Mouse (Mus musculus) G1E-ER4 (cell line): ENCODE data around the gene Gm21725. TPM values are rescaled to one million over a fixed set of nuclear protein-coding genes. Genes with fewer than 3 reads are reported as not detected.
"Not testable (repeated sequence)": the region's sequence is repeated elsewhere in the genome, so short reads cannot be mapped to it uniquely, and the experiment has no call there.

Source experiments
- GATA1 ChIP-seq: IDR thresholded peaks from one replicate; pipeline ENCODE4 v1.8.0; 2012; ENCODE audit warnings: low read length, inconsistent platforms
- polyA plus RNA-seq: library from polyadenylated mRNA; stranded (reverse); fragments of >175 nt; gene quantifications from 2 replicates; pipeline ENCODE4 v1.2.3, GENCODE M21; 2012

The Gm21725 gene
- polyA plus RNA-seq: not detected in 2 replicates

- TF ChIP-seq GATA1: not testable (repeated sequence)
These were observed at the start of gene Gm21725 for GRCm38 (mm10) chrY:13348963-13349362. Gm21725 (minus strand) TSS chrY:13349063.

Other genes with a start within 250 kb of the Gm21725 start
- gene Gm21891, start 215.6 kb downstream of the Gm21725 start, polyA plus RNA-seq: not detected in 2 replicates
- gene Gm21425, start 187.1 kb downstream of the Gm21725 start, polyA plus RNA-seq: not detected in 2 replicates
- gene Gm21828, start 125.1 kb downstream of the Gm21725 start, polyA plus RNA-seq: not detected in 2 replicates
- not detected in 2 replicates for gene Gm21440, start 96.7 kb downstream of the Gm21725 start, polyA plus RNA-seq
- not detected in 2 replicates for gene Gm21454, start 96.6 kb downstream of the Gm21725 start, polyA plus RNA-seq
- gene Gm21866, start 116.5 kb upstream of the Gm21725 start, polyA plus RNA-seq: not detected in 2 replicates
- not detected in 2 replicates for gene Gm20773, start 145.0 kb upstream of the Gm21725 start, polyA plus RNA-seq